Mouse (Mus musculus) intestine, embryonic 14.5 days (tissue): ENCODE measurements around the gene Psg27. TPM values are rescaled to one million over a fixed set of nuclear protein-coding genes. Genes with fewer than 3 reads are reported as not detected.
"Not testable (repeated sequence)": the region's sequence is repeated elsewhere in the genome, so short reads cannot be mapped to it uniquely, and the experiment has no call there.

Source experiments
- ATAC-seq: fragments of 200-750 bp; cut with Nextera tagmentation; replicated peaks from 2 replicates; pipeline ENCODE4 v1.8.0; 2017; ENCODE audit warnings: low read depth, moderate number of reproducible peaks, moderate TSS enrichment, moderate library complexity; ENCODE audit not compliant: low FRiP score, low TSS enrichment
- DNase-seq: peaks from one replicate; pipeline ENCODE4 v3.0.0-alpha.2; 2018; ENCODE audit warnings: low spot score
- H3K27ac ChIP-seq: fragments of 300-500 bp; sonication (generic); 2 replicates; pipeline ENCODE4 v1.5.1; 2014; ENCODE audit warnings: low read depth, mild to moderate bottlenecking, control low read depth
- H3K27me3 ChIP-seq: fragments of 300-500 bp; sonication (generic); replicated peaks from 2 replicates; pipeline ENCODE4 v1.6.1; 2014; ENCODE audit warnings: low read length, control low read depth; ENCODE audit not compliant: control insufficient read depth, insufficient read depth
- H3K36me3 ChIP-seq: fragments of 300-500 bp; sonication (generic); 2 replicates; pipeline ENCODE4 v1.6.1; 2014; ENCODE audit warnings: low read length, control low read depth; ENCODE audit not compliant: control insufficient read depth, insufficient read depth
- H3K4me1 ChIP-seq: fragments of 300-500 bp; sonication (generic); replicated peaks from 2 replicates; pipeline ENCODE4 v1.6.1; 2014; ENCODE audit warnings: low read length, control low read depth, mixed read lengths; ENCODE audit not compliant: control insufficient read depth, insufficient read depth
- H3K4me2 ChIP-seq: fragments of 300-500 bp; sonication (generic); 2 replicates; pipeline ENCODE4 v1.6.1; 2014; ENCODE audit warnings: low read length
- H3K4me3 ChIP-seq: fragments of 300-500 bp; sonication (generic); 2 replicates; pipeline ENCODE4 v1.5.1; 2014; ENCODE audit warnings: low read depth, low read length, control low read depth, mixed read lengths
- H3K9ac ChIP-seq: fragments of 300-500 bp; sonication (generic); 2 replicates; pipeline ENCODE4 v1.6.1; 2014; ENCODE audit warnings: mild to moderate bottlenecking, low read length
- H3K9me3 ChIP-seq: fragments of 300-500 bp; sonication (generic); 2 replicates; pipeline ENCODE4 v1.6.1; 2016; ENCODE audit warnings: low read length, control low read depth; ENCODE audit not compliant: control insufficient read depth
- WGBS: fragments of 180-500 bp; shearing (Covaris S2); extraction: QIAGEN DNeasy Blood & Tissue Kit; methylation state at CpG from one replicate; pipeline ENCODE4 v1.1.7; 2014; 5-methylcytosine and 5-hydroxymethylcytosine counted together
- polyA plus RNA-seq: library from polyadenylated mRNA; unstranded; fragments of >200 nt; fragmentation: Nextera tagmentation; extraction: Ambion mirVana; gene quantifications from 2 replicates; pipeline ENCODE4 v1.2.1, GENCODE M21; 2014

Gene Psg27
- polyA plus RNA-seq = not detected in 2 replicates

GRCm38 (mm10) chr7:18567205-18567604, at the start of gene Psg27:
Gene Psg27, minus strand, starts transcription at chr7:18567305.
- Histone ChIP-seq H3K36me3 (no peaks in the 10 kb centered on the region), H3K4me1 (no peaks in the 10 kb centered on the region), H3K27me3 (no peaks in the 10 kb centered on the region), H3K9me3 (no peaks in the 10 kb centered on the region), H3K9ac (no peak within 1 kb of the TSS), H3K27ac (no peak within 1 kb of the TSS), H3K4me2 (no peak within 1 kb of the TSS), H3K4me3 (no peak within 1 kb of the TSS)
- no peak for ATAC-seq
- 82% methylated on average over 3 of the region's 3 CpGs for WGBS
- DNase-seq = no peak

GRCm38 (mm10) chr7:18616401-18616800, 49.3 kb upstream of the Psg27 start, which contains the start of gene Psg23:
Gene Psg23, minus strand, starts transcription at chr7:18616501.
- not testable (repeated sequence) for H3K4me3 ChIP-seq, H3K27ac ChIP-seq, H3K27me3 ChIP-seq, ATAC-seq, H3K4me1 ChIP-seq, H3K4me2 ChIP-seq, H3K36me3 ChIP-seq, H3K9me3 ChIP-seq, H3K9ac ChIP-seq, DNase-seq
- 80% methylated on average over 1 of the region's 2 CpGs for WGBS

GRCm38 (mm10) chr7:18559850-18560249, 7.3 kb downstream of the Psg27 start:
- no peak for ATAC-seq
- H3K4me2 ChIP-seq = no peak overlapping the region

GRCm38 (mm10) chr7:18555751-18556150, 11.4 kb downstream of the Psg27 start:
- H3K4me3 ChIP-seq, DNase-seq, H3K9me3 ChIP-seq, ATAC-seq, H3K4me2 ChIP-seq, H3K27me3 ChIP-seq, H3K36me3 ChIP-seq, H3K9ac ChIP-seq, H3K4me1 ChIP-seq, H3K27ac ChIP-seq: not testable (repeated sequence)
- 74% methylated on average over 3 of the region's 3 CpGs for WGBS

More at GRCm38 (mm10) chr7:18559850-18560249, 7.3 kb downstream of the Psg27 start:
- Histone ChIP-seq H3K4me1 (no peaks in the 10 kb centered on the region), H3K4me3 (no peak overlapping the region), H3K9ac (no peak overlapping the region), H3K27ac (no peak overlapping the region), H3K36me3 (no peaks in the 10 kb centered on the region), H3K27me3 (no peaks in the 10 kb centered on the region), H3K9me3 (no peaks in the 10 kb centered on the region)
- no peak for DNase-seq

GRCm38 (mm10) chr7:18533420-18533819, 33.7 kb downstream of the Psg27 start:
- H3K36me3 ChIP-seq = no peaks in the 10 kb centered on the region
- no peak overlapping the region for H3K4me2 ChIP-seq
- DNase-seq = no peak
- no peaks in the 10 kb centered on the region for H3K4me1 ChIP-seq
- H3K27ac ChIP-seq = no peak overlapping the region
- peak; percentile 91 for ATAC-seq
- no peak overlapping the region for H3K4me3 ChIP-seq
- 49% methylated on average over 3 of the region's 3 CpGs for WGBS
- H3K27me3 ChIP-seq = no peaks in the 10 kb centered on the region
- H3K9me3 ChIP-seq = no peaks in the 10 kb centered on the region
- no peak overlapping the region for H3K9ac ChIP-seq

GRCm38 (mm10) chr7:18532169-18532568, 34.9 kb downstream of the Psg27 start, which contains the start of gene Psg25:
Gene Psg25, minus strand, starts transcription at chr7:18532269.
- ATAC-seq = no peak

GRCm38 (mm10) chr7:18524668-18525067, 42.4 kb downstream of the Psg27 start:
- Histone ChIP-seq H3K36me3 (no peaks in the 10 kb centered on the region), H3K4me2 (no peak overlapping the region), H3K27me3 (no peaks in the 10 kb centered on the region), H3K9me3 (no peaks in the 10 kb centered on the region), H3K27ac (no peak overlapping the region), H3K4me3 (no peak overlapping the region), H3K9ac (no peak overlapping the region), H3K4me1 (no peaks in the 10 kb centered on the region)
- DNase-seq = no peak
- no peak for ATAC-seq
- 94% methylated on average over 8 of the region's 8 CpGs for WGBS

More at GRCm38 (mm10) chr7:18532169-18532568, 34.9 kb downstream of the Psg27 start, which contains the start of gene Psg25:
- Histone ChIP-seq H3K27ac (no peak within 1 kb of the TSS), H3K27me3 (no peaks in the 10 kb centered on the region), H3K4me1 (no peaks in the 10 kb centered on the region), H3K4me2 (no peak within 1 kb of the TSS), H3K36me3 (no peaks in the 10 kb centered on the region), H3K4me3 (no peak within 1 kb of the TSS), H3K9me3 (no peaks in the 10 kb centered on the region), H3K9ac (no peak within 1 kb of the TSS)
- WGBS = 83% methylated on average over 1 of the region's 1 CpGs
- no peak for DNase-seq

- ATAC-seq, H3K27me3 ChIP-seq, H3K36me3 ChIP-seq, H3K4me2 ChIP-seq, H3K4me3 ChIP-seq, DNase-seq, H3K9ac ChIP-seq, H3K27ac ChIP-seq, H3K9me3 ChIP-seq, H3K4me1 ChIP-seq: not testable (repeated sequence)
These were observed 54.3 kb downstream of the Psg27 start for GRCm38 (mm10) chr7:18512848-18513247.

- ATAC-seq = 0 out of 2 replicates have a peak, but pooled peaks have one; percentile 50
- H3K9me3 ChIP-seq = not testable (repeated sequence)
These were observed 54.7 kb downstream of the Psg27 start for GRCm38 (mm10) chr7:18512417-18512816.

More at GRCm38 (mm10) chr7:18512417-18512816, 54.7 kb downstream of the Psg27 start:
- H3K36me3 ChIP-seq, DNase-seq, H3K4me2 ChIP-seq, H3K27ac ChIP-seq, H3K9ac ChIP-seq, H3K4me1 ChIP-seq, H3K27me3 ChIP-seq, H3K4me3 ChIP-seq: not testable (repeated sequence)
- WGBS = 18% methylated on average over 2 of the region's 2 CpGs
